Mouse (Mus musculus) stomach, postnatal 0 days (tissue): ENCODE data around the gene Arnt2. TPM values are rescaled to one million over a fixed set of nuclear protein-coding genes. Genes with fewer than 3 reads are reported as not detected.
A peak's percentile ranks its signal among the peaks of the same experiment; 100 is the strongest.

Source experiments
- ATAC-seq: fragments of 200-750 bp; cut with Nextera tagmentation; 2 replicates; pipeline ENCODE4 v1.8.0; 2017; ENCODE audit not compliant: low FRiP score, low TSS enrichment
- DNase-seq: peaks from one replicate; pipeline ENCODE4 v3.0.0-alpha.2; 2016; ENCODE audit warnings: low spot score
- H3K27ac ChIP-seq: fragments of 300-500 bp; sonication (generic); replicated peaks from 2 replicates; pipeline ENCODE4 v1.5.1; 2014; ENCODE audit warnings: mild to moderate bottlenecking, control low read depth
- H3K27me3 ChIP-seq: fragments of 300-500 bp; sonication (generic); 2 replicates; pipeline ENCODE4 v1.6.1; 2014; ENCODE audit warnings: low read length; ENCODE audit not compliant: control insufficient read depth, insufficient read depth
- H3K36me3 ChIP-seq: fragments of 300-500 bp; sonication (generic); 2 replicates; pipeline ENCODE4 v1.6.1; 2014; ENCODE audit warnings: low read length, mixed read lengths; ENCODE audit not compliant: control insufficient read depth, insufficient read depth
- H3K4me1 ChIP-seq: fragments of 300-500 bp; sonication (generic); replicated peaks from 2 replicates; pipeline ENCODE4 v1.6.1; 2014; ENCODE audit warnings: antibody characterized with exemption; ENCODE audit not compliant: control insufficient read depth, insufficient read depth
- H3K4me2 ChIP-seq: fragments of 300-500 bp; sonication (generic); replicated peaks from 2 replicates; pipeline ENCODE4 v1.6.1; 2014; ENCODE audit warnings: low read depth, mild to moderate bottlenecking, control low read depth, moderate library complexity
- H3K4me3 ChIP-seq: fragments of 300-500 bp; sonication (generic); 2 replicates; pipeline ENCODE4 v1.5.1; 2014; ENCODE audit warnings: low read depth, low read length, control low read depth
- H3K9ac ChIP-seq: fragments of 300-500 bp; sonication (generic); 2 replicates; pipeline ENCODE4 v1.6.1; 2014; ENCODE audit warnings: mild to moderate bottlenecking, low read length, control low read depth, mixed read lengths
- H3K9me3 ChIP-seq: fragments of 300-500 bp; sonication (generic); 2 replicates; pipeline ENCODE4 v1.6.1; 2016; ENCODE audit warnings: low read length; ENCODE audit not compliant: control insufficient read depth
- CTCF ChIP-seq: IDR thresholded peaks from 2 replicates; pipeline ENCODE4 v1.5.1; 2016; ENCODE audit warnings: antibody characterized with exemption, low read depth, mild to moderate bottlenecking, moderate library complexity
- EP300 ChIP-seq: optimal IDR thresholded peaks from 2 replicates; pipeline ENCODE3; 2016; ENCODE audit warnings: antibody characterized with exemption
- WGBS: fragments of 180-500 bp; shearing (Covaris S2); extraction: QIAGEN DNeasy Blood & Tissue Kit; methylation state at CpG from one replicate; pipeline ENCODE4 v1.1.7; 2014; 5-methylcytosine and 5-hydroxymethylcytosine counted together
- polyA plus RNA-seq: library from polyadenylated mRNA; unstranded; fragments of >200 nt; fragmentation: Nextera tagmentation; extraction: Ambion mirVana; gene quantifications from 2 replicates; pipeline ENCODE4 v1.2.1, GENCODE M21; 2015

Arnt2 gene
- polyA plus RNA-seq, 1 experiment from 2014 or later, result 0.89 TPM

DNA sequence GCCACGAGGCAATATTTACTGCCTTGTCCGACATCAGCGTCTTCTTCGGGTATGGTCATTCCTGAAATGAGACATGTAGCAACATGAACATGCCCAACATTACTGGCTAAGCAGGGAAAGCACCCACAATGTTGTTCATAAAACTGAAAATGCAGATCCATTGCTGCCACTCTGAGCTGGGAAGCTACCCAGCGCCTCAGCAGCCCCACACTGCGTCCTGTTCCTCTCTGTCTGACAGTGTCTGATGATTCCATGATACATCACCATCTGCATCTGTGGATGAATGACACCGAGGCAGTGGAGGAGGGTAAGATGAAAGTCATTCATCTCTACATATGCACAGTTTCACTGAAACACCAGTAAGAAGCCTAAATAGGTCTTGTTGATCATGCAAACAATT is 124.2 kb downstream of the Arnt2 start:
- Histone ChIP-seq H3K9me3 (no peaks in the 10 kb centered on the region), H3K27me3 (no peaks in the 10 kb centered on the region), H3K4me1 (no peaks in the 10 kb centered on the region), H3K27ac (no peak overlapping the region), H3K4me3 (no peak overlapping the region), H3K4me2 (no peak overlapping the region), H3K36me3 (no peaks in the 10 kb centered on the region), H3K9ac (no peak overlapping the region)
- 84% methylated on average over 7 of the region's 7 CpGs for WGBS
- ATAC-seq, result no peak
- TF ChIP-seq CTCF (no peak), EP300 (no peak)
- no peak for DNase-seq

DNA sequence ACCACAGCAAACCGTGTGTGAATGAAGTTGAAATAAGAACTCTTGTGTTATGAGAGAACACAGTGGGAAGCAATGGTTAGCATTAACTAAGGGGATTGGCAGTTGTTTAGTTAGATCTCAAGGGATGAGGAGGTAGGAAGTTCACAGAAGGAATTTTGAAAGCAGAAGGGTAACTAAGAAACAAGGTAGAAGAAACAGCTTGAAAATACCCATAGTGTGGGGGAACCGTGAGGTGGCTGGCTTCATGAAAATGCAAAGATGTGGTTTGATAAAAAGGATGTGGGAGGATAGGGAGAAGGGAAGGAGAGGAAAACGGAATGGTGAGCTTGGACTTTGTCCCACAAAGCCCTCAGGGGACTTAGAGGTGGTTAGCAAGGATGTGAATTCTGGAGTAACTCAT is 125.0 kb downstream of the Arnt2 start:
- Histone ChIP-seq H3K36me3 (no peaks in the 10 kb centered on the region), H3K4me2 (no peak overlapping the region), H3K4me3 (no peak overlapping the region), H3K4me1 (no peaks in the 10 kb centered on the region), H3K27me3 (no peaks in the 10 kb centered on the region), H3K9ac (no peak overlapping the region), H3K27ac (no peak overlapping the region), H3K9me3 (no peaks in the 10 kb centered on the region)
- WGBS, result 63% methylated on average over 3 of the region's 3 CpGs
- no peak for TF ChIP-seq CTCF
- no peak for TF ChIP-seq EP300
- no peak for ATAC-seq
- DNase-seq, result no peak

DNA sequence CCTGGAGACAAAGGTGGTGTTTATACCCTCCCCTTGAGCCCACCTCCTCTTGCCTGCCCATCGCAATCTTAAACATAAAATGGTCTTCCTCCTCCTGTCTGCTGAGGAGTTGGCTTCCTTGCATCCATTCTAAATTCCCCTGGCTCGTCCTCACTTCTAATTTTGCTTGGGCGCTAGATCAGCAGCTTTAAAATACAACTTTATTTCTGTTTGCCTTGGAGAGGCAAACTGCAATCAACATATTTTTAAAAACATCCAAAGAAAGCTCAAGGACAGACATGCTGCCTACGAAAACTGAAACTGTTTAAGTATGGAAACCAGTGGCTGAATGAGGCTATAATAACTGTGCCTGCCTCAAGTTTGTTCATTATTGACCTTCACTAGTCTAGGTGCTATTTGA is 127.7 kb downstream of the Arnt2 start:
- 85% methylated on average over 4 of the region's 4 CpGs for WGBS
- no peak for ATAC-seq

DNA sequence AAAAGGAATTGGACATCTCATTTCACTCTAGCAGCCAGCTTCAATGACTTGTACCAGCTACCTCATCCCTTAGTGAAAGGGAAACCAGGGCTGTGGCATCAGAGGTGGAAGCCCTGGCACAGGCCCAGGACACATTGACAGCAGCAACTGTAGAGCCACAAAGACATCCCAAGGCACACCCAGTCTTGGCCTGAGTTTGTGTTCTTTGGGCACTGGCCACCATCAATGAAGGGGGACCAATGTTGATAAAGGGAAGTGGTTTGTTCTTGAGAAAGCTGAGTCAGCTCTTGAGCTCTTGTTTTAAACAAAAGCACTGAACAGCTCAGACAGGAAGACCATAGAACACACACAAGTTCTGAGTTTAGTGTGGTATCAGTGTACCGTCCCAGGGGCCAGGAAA is 130.7 kb downstream of the Arnt2 start:
- H3K4me1 ChIP-seq, result no peaks in the 10 kb centered on the region
- no peak overlapping the region for H3K9ac ChIP-seq
- 70% methylated on average over 1 of the region's 1 CpGs for WGBS
- no peak overlapping the region for H3K27ac ChIP-seq
- H3K27me3 ChIP-seq, result no peaks in the 10 kb centered on the region
- no peaks in the 10 kb centered on the region for H3K9me3 ChIP-seq
- ATAC-seq (no peak), DNase-seq (no peak)
- H3K4me2 ChIP-seq, result no peak overlapping the region
- TF ChIP-seq EP300 (no peak), CTCF (no peak)
- H3K4me3 ChIP-seq, result no peak overlapping the region
- H3K36me3 ChIP-seq, result no peaks in the 10 kb centered on the region

More for the DNA sequence above, 127.7 kb downstream of the Arnt2 start:
- no peak overlapping the region for H3K9ac ChIP-seq
- TF ChIP-seq CTCF (no peak), EP300 (no peak)
- H3K36me3 ChIP-seq, result no peaks in the 10 kb centered on the region
- H3K27ac ChIP-seq, result no peak overlapping the region
- H3K4me3 ChIP-seq, result no peak overlapping the region
- H3K27me3 ChIP-seq, result no peaks in the 10 kb centered on the region
- no peaks in the 10 kb centered on the region for H3K4me1 ChIP-seq
- H3K9me3 ChIP-seq, result no peaks in the 10 kb centered on the region
- DNase-seq, result no peak
- H3K4me2 ChIP-seq, result no peak overlapping the region

DNA sequence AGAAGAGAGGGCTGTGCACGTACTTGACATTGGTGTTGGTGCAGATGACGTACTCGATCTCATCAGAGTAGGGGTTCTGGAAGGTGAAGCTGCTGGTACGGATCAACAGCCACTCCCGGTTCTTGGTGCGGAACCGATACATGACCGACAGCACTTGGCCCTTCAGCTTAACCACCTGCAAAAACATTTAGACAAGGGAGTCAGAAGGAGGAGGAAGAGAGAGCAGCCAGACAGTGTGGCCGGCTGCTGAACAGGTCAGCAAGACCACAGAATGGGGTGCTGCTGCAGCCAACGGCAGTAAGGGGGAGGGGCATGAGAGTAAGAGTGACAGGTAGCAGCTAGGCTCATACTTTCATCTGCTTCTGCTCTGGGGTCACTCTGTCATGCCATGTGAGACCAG is 134.7 kb downstream of the Arnt2 start:
- Histone ChIP-seq H3K36me3 (no peaks in the 10 kb centered on the region), H3K9ac (no peak overlapping the region), H3K27me3 (no peaks in the 10 kb centered on the region), H3K27ac (no peak overlapping the region), H3K4me1 (no peaks in the 10 kb centered on the region), H3K4me2 (no peak overlapping the region), H3K4me3 (no peak overlapping the region), H3K9me3 (no peaks in the 10 kb centered on the region)
- TF ChIP-seq EP300 (no peak), CTCF (no peak)
- DNase-seq (no peak), ATAC-seq (no peak)
- WGBS, result 83% methylated on average over 10 of the region's 10 CpGs

DNA sequence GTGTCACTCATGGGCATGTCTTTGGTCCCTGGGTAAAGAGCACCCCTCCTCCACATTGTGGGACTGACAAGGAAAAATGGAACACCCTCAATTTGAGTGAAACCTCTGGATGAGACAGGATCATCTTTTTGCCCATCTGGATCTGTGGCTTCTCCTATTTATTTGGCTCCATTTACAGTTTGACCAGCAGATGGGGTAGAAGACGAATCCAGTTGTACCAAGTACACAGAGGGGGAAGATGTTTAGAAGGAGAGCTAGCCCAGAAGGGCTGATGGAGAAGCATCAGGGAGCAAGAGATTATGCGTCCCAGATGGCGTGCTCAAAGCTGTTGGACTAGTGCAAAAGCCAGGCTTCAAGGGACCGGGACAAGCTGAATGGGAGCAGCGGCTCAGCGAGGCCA is 136.0 kb downstream of the Arnt2 start:
- 78% methylated on average over 6 of the region's 6 CpGs for WGBS
- H3K27me3 ChIP-seq, result no peaks in the 10 kb centered on the region
- no peak overlapping the region for H3K27ac ChIP-seq
- no peak overlapping the region for H3K4me3 ChIP-seq
- H3K4me2 ChIP-seq, result no peak overlapping the region
- TF ChIP-seq CTCF (peak; percentile 65), EP300 (no peak)
- no peaks in the 10 kb centered on the region for H3K36me3 ChIP-seq
- H3K4me1 ChIP-seq, result no peaks in the 10 kb centered on the region
- ATAC-seq, result no peak
- no peaks in the 10 kb centered on the region for H3K9me3 ChIP-seq
- DNase-seq, result no peak
- H3K9ac ChIP-seq, result no peak overlapping the region
